Mouse (Mus musculus) right cerebral cortex, postnatal 4 days (tissue): ENCODE data around the gene Hbq1b.
A peak's percentile ranks its signal among the peaks of the same experiment; 100 is the strongest.
"Not testable (repeated sequence)": the region's sequence is repeated elsewhere in the genome, so short reads cannot be mapped to it uniquely, and the experiment has no call there.

Source experiments
- DNase-seq: peaks from one replicate; pipeline ENCODE4 v3.0.0-alpha.2; 2022

Hbq1b gene

DNA sequence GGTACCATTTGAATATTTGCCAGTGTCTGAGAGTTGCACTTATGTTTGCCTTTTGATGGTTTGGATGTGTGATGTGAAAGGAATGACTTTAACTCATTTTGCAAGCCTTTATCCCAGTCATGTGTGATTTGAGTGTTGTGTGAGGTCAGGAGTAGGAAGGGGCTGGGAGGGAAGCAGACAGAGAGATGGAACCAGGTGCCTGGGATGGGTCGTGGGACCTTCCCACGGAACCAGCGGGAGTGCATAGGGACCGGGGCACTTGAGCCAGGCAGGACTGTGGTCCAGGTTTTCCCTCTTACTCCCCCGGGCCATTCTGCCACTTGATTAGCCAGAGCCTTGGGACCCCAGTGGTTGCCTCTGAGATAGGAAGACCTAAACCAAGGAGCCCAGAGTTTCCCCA is 18.8 kb upstream of the Hbq1b start:
- DNase-seq, result no peak

DNA sequence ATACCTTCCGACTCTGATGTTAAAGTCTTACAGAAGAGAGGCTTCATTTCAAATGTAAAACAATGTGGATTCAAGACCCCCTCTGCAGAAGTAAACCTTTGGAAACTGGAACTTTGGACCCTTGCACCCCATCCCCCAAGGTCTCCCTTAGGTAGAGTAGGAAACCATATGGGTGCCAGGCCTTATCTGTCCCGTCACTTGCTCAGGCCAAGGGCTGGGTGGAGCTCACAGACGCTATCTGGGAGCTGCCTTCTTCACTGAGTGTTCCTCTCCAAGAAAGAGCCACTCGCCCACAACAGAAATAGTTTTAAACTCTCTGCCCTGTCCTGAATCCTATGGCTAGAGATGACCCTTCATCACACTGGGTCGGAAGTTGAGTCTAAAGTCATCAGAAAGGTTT is 17.8 kb upstream of the Hbq1b start:
- DNase-seq, result no peak

DNA sequence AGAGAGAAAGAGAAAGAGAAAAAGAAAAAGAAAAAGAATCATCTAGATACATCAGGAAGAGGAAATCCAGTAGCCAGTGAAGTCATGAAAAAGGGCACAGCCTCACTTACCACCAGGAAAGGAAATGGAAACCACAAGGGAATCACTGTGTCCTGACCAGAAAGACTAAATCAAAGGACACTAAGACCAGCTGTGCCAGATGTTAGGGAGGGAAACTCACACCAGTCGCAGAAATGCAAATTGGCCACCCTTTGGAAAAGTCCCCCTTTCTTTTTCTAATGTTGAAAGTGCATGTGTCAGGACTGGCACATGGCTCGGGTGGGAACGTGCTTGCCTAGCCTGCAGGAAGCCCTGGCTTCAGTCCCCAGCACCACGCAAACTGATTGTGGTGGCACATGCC is 15.6 kb upstream of the Hbq1b start:
- DNase-seq, result no peak

DNA sequence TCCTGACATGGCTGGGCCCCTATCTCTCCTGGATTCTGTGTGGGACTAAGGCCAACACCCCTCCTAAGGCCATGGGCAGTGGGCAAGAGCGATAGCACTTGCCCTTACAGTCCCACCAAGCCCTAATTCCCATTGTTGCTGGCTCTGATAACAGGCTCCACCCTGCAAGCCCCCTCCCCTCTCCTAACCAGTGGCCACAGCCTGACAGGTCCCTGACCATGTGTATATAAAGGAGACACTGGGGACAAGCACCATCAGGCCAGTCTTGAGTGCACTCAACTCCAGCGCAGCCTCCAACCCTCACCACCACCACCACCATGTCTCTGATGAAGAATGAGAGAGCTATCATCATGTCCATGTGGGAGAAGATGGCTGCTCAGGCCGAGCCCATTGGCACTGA is 10.4 kb upstream of the Hbq1b start, which contains the start of gene Hba-x:
TSS of gene Hba-x (plus strand) at position 54 of the 400 bp plus-strand sequence.
- DNase-seq, result no peak

DNA sequence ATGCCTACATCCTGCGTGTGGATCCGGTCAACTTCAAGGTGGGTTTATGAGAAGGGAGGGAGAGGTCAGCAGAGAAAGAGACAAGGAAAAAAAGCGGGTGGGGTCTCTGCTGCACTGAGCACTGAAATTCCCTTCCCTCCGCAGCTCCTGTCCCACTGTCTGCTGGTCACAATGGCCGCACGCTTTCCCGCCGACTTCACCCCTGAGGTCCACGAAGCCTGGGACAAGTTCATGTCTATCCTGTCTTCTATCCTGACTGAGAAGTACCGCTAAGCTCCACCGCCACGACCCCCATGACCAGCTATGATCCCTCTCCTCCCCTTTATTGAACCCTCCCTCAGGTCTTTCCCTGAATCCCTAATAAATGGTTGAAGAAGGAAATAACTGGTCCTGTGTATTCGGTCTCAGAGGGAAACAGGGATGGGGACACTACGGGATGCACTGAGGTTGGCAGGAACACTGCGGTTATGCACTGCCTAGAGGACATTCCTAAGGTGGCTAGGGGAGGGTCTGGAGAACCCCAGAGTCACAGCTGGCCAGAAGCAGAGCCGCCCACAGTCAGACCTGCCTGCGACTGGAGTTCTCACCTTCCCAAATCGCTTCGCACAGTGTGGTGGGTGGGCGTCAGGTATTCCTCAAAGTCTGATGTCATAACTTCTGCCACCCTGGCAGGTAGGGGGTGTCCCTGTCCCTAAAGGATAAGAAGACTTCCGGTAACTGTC is 8.9 kb upstream of the Hbq1b start:
- DNase-seq, result no peak

DNA sequence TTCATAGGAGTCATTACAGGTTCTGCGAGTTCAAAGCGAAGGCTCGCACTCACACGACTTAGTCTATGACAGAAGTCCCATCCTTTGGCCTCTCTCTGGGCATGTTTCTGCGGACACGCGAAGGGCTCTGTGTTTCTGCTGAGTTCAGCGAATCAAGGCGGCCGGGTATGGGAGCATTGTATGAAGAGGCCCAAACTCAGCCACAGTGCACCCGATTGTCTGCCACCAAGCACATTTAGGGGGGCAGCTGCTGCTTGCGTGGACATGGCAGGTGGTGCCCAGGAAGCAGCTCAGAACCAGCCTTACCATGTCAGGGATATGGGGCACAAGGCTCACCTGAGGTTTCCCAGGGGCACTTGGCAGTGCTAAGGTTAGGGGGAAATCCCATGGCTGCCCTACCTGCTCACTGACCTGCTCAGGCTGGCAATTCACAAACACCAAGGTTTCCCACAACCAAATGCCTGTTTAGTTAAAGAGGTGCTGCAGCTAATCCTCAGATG is 8.3 kb upstream of the Hbq1b start:
- no peak for DNase-seq

DNA sequence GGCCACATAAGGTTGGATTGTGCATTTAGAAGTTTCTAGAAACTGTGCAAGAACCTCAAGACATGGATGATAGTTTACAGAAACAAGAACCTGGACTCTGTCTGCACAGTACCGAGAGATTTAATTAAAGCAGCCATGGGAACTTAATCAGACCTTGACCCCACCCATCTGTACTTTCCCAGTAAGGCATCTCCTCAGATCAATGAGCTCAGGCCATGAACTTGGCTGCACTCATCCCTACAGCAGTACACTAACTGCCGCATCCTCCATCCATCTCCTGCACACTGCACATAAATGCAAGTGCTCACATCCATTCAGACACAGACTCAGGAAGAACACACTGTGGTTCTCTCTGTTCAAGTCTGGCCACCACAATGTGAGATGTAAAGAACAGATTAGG is 6.1 kb upstream of the Hbq1b start:
- DNase-seq, result no peak

DNA sequence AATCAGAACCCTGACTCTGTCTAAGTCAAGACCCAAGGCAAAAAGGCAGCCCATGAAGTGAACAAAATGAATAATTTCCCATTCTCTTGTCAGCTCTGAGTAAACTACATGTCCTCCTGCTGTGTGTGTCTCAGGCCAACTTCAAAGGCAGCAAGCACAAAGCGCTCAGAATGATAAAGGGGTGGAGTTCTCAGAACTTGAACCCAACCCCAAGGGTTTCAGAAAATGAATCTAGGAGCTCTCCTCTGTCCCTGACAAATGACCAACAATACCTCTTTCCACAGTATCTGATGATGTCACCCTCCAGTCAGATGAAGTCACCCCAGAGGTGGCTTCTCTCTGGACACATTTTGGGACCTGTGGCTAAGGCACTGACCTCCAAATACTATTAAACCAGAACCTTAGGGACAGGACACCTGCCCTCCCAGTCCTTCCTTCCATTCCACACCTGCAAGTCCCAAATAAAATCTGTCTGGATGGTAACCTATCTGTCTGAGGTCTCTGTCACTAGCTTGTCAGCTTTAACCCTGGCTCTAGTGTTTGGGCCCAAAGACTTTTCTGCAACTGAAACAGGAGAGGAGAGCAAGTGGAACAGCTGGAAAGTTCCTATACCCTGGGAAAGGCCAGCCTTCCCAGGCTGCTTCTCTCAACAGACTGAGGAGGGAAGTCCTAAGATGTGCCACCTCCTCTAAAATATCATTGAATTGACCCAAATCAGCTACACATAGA is 5.2 kb upstream of the Hbq1b start:
- DNase-seq, result no peak

DNA sequence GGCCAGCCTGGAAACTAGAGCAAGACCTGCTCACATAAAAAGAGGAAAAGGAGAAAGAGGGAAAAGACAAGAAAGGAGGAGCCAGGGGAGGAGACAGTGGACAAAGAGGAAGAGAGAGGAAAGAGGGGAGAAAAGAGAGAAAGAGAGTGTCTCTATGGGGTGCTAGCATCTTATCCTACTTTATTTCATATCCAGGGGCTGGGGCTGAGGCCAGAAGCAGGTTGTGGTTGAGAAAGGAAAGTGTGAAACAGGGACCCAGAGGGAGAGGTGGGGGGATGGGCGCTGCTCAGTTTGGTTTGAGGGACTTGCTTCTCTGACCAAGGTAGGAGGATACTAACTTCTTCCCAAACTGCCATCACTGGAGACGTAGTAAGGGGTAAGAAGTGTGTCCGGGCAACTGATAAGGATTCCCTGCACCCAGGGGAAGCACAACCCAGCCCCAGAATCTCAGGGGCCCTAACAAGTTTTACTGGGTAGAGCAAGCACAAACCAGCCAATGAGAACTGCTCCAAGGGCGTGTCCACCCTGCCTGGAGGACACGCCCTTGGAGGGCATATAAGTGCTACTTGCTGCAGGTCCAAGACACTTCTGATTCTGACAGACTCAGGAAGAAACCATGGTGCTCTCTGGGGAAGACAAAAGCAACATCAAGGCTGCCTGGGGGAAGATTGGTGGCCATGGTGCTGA is 3.5 kb upstream of the Hbq1b start, which contains the start of gene Hba-a1:
TSS of gene Hba-a1 (plus strand) at position 421 of the 687 bp plus-strand sequence.
- not testable (repeated sequence) for DNase-seq

DNA sequence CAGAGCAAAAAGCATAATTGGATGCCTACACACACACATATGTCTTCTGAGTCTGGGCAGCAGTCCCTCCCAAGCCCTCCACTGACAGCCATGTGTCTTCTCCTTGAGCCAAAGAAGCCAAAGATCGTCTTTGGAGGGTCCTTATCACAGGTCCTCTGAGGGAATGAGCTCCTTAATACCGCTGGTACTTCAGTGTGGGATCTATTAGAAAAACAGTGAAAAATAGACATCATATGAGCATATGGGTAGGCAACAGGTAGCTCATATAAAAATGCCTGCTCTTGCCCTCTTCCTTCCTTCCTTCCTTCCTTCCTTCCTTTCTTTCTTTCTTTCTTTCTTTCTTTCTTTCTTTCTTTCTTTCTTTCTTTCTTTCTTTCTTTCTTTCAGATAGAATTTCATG is 2.2 kb upstream of the Hbq1b start:
- DNase-seq, result not testable (repeated sequence)

DNA sequence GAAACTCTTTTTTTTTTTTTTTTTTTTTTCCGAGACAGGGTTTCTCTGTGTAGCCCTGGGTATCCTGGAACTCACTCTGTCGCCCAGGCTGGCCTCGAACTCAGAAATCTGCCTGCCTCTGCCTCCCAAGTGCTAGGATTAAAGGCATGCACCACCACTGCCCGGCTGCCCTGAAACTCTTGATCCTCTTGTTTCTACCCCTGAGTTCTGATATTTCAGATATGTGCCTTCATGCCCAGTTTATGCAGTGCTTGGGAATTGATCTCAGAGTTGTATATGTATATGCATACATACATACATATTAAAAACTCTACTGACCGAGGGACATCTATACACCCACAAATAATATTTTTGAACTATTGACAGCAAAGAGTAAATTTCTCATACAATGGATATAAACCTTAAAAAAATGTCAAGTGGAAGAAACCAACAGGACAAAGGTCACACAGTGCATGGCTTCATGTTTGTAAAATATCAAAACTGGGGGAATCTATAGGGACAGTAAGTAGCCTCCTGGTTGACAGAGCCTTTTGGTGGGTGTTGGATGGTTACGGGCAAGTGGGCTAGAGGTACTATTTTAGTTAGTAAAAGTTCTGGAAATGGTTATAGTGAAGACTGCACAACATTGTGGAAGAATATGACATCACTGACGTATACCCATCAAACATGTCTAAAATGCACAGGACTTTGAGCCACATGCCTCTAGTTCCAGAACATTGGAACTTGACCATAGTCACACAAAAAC is 1.6 kb upstream of the Hbq1b start:
- no peak for DNase-seq

DNA sequence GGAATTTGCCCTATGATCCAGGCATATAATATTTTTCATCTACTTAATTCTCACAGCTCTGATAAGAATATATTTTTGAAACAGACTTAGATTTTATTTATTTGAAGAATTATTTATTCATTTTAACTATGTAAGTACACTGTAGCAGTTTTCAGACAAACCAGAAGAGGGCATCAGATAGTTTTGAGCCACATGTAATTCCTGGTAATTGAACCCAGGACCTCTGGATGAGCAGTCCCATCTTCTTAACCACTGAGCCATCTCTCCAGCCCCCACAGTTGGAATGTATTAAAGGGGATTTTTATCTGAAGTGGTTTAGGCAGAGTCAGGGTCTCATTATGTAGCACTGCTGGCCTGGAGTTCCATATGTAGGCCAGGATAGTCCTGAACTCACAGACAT is 878 bp upstream of the Hbq1b start:
- DNase-seq, result not testable (repeated sequence)

DNA sequence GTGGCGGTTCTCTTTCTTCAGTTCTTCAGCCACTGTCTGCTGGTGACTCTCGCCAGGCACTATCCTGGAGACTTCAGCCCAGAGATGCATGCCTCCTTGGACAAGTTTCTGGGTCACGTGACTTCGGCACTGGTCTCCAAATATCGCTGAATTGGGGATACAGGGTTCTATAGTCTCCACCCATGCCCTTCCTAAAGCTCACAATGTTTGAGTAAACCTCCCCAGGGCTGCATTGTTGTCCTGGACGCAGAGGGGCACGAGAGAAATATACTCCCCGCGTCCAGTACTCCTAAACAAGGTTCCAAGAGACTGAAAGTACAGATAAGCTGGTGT is 694 bp downstream of the Hbq1b start:
- no peak for DNase-seq

DNA sequence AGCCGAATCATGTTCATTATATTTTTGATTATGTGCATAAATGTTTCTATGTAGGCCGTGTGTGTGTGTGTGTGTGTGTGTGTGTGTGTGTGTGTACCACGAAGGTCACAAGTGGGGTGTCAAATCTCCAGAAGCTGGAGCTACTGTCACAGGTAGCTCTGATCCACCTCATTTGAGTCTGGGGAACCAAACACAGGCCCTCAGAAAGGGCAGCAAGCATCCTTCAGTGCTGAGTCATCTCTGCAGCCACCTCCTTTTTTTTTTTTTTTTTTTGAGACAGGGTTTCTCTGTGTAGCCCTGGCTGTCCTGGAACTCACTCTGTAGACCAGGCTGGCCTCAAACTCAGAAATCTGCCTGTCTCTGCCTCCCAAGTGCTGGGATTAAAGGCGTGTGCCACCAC is 6.1 kb downstream of the Hbq1b start:
- not testable (repeated sequence) for DNase-seq

DNA sequence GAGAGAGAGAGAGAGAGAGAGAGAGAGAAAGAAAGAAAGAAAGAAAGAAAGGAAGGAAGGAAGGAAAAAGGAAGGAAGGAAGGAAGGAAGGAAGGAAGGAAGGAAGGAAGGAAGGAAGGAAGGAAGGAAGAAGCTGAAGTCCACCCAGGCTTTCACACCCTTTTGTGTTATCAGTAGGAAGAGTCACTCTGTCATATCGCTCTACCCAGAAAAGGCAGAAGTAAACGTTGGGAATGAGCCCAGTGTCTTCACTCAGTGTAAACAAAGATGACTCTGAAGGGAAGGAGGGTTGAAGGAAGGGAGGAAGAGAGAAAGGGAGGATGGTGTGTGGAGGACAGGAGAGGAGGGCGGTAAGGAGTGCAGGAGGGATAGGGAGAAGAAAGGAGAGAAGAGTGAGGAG is 6.7 kb downstream of the Hbq1b start:
- DNase-seq, result not testable (repeated sequence)

DNA sequence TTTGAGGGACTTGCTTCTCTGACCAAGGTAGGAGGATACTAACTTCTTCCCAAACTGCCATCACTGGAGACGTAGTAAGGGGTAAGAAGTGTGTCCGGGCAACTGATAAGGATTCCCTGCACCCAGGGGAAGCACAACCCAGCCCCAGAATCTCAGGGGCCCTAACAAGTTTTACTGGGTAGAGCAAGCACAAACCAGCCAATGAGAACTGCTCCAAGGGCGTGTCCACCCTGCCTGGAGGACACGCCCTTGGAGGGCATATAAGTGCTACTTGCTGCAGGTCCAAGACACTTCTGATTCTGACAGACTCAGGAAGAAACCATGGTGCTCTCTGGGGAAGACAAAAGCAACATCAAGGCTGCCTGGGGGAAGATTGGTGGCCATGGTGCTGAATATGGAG is 9.4 kb downstream of the Hbq1b start, which contains the start of gene Hba-a2:
TSS of gene Hba-a2 (plus strand) at position 287 of the 400 bp plus-strand sequence.
- not testable (repeated sequence) for DNase-seq

DNA sequence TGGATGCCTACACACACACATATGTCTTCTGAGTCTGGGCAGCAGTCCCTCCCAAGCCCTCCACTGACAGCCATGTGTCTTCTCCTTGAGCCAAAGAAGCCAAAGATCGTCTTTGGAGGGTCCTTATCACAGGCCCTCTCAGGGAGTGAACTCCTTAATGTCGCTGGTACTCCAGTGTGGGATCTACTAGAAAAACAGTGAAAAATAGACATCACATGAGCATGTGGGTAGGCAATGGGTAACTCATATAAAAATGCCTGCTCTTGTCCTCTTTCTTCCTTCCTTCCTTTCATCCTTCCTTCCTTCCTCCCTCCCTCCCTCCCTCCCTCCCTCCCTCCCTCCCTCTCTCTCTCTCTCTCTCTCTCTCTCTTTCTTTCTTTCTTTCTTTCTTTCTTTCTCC is 10.7 kb downstream of the Hbq1b start:
- not testable (repeated sequence) for DNase-seq

DNA sequence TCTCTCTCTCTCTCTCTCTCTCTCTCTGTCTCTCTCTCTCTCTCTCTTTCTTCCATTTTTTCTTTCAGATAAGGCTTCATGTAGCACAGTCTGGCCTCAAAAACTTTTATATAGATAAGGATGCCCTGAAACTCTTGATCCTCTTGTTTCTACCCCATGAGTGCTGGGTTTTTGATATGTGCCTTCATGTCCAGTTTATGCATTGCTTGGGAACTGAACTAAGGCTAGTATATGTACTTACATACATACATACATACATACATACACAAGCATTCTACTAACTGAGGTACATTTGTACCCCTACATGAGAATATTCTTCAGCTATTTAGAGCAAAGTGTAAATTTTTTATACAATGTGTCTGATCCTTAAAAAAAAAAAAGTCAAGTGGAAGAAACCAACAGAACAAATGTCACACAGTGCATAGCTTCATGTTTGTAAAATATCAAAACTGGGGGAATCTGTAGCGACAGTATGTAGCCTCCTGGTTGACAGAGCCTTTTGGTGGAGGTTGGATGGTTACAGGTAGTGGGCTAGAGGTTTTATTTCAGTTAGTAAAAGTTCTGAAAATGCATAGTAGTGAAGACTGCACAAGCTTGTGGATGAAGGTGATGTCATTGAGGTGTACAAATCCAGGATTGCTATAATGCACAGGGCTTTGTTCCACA is 11.2 kb downstream of the Hbq1b start:
- DNase-seq, result no peak

DNA sequence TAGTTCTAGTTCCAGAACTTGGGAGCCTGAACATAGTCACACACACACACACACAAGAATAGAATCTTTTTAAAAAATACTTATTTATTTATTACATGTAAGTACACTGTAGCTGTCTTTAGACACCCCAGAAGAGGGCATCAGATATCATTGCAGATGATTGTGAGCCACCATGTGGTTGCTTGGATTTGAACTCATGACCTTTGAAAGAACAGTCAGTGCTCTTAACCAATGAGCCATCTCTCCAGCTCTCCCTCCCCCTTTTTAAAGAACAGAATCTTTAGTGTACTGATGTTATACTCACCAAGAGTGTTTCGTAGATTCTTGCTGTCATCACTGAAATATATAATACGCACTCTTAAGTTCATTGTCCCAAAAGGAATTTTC is 11.8 kb downstream of the Hbq1b start:
- DNase-seq, result no peak

DNA sequence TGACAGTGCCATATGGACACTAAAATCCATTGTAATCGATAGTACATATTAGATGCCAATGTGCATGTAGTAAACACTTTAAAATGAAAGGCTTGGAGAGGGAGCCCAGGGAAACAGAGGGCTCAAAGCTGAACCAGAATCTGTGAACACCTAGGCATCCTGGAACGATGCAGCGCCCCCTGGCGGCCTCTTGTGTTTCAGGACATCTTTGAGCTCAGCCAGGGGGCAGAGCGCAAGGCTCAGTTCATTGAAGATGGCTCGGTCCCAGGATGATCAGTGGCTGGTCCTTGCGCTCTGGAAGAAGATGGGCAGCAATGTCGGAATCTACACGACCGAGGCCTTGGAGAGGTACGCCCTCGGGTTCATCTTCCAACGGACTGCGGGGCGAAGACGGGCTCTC is 13.1 kb downstream of the Hbq1b start, which contains the start of gene Hbq1a:
TSS of gene Hbq1a (plus strand) at position 205 of the 400 bp plus-strand sequence.
- DNase-seq, result peak; percentile 75

DNA sequence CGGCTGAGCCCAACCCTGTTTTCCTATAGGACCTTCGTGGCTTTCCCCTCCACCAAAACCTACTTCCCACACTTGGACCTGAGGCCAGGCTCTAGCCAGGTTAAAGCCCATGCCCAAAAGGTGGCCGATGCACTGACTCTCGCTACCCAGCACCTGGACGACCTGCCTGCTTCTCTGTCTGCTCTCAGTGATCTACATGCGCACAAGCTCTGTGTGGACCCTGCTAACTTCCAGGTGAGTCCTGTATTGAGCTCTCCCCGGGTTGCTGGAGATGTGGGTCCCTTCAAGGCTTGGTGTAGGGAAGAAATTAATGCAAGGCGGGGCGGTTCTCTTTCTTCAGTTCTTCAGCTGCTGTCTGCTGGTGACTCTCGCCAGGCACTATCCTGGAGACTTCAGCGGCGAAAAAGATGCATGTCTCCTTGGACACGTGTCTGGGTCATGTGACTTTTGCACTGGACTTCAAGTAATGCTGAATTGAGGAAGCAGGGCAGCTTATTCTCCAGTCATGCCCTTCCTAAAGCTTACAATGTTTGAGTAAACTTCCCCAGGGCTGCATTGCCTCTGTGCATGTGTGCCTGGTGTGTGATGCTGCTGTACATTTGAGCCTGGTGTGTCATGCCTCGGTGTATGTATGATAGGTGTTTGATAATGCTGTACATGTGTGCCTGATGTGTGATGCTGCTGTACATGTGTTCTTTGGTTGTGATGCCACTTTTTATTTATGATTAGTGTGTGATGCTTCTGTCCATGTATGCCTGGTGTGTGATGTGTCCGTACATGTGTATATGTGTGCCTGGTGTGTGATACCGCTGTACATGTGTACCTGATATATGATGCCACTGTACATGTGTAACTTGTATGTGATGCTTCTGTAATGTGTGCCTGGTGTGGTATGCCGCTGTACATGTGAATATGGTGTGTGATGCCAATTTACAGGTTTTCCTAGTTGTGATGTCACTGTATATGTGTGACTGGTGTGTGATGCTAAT is 13.8 kb downstream of the Hbq1b start:
- DNase-seq, result no peak
